Mouse (Mus musculus) liver, embryonic 15.5 days (tissue): ENCODE results near the gene Tnpo3. TPM values are rescaled to one million over a fixed set of nuclear protein-coding genes. Genes with fewer than 3 reads are reported as not detected.
A peak's percentile ranks its signal among the peaks of the same experiment; 100 is the strongest.

Experiments used
- ATAC-seq: fragments of 200-750 bp; cut with Nextera tagmentation; 2 replicates; pipeline ENCODE4 v1.8.0; 2017; ENCODE audit warnings: moderate number of reproducible peaks, mild to moderate bottlenecking, moderate library complexity; ENCODE audit not compliant: insufficient read depth
- H3K27ac ChIP-seq: fragments of 300-500 bp; sonication (generic); replicated peaks from 2 replicates; pipeline ENCODE4 v1.5.1; 2015; ENCODE audit warnings: mild to moderate bottlenecking, inconsistent platforms
- H3K27me3 ChIP-seq: fragments of 300-500 bp; sonication (generic); 2 replicates; pipeline ENCODE4 v1.6.1; 2015; ENCODE audit warnings: mild to moderate bottlenecking, inconsistent platforms
- H3K36me3 ChIP-seq: fragments of 300-500 bp; sonication (generic); replicated peaks from 2 replicates; pipeline ENCODE4 v1.6.1; 2015; ENCODE audit warnings: moderate library complexity, mild to moderate bottlenecking, inconsistent platforms
- H3K4me1 ChIP-seq: fragments of 300-500 bp; sonication (generic); replicated peaks from 2 replicates; pipeline ENCODE4 v1.6.1; 2015; ENCODE audit warnings: inconsistent platforms
- H3K4me2 ChIP-seq: fragments of 300-500 bp; sonication (generic); 2 replicates; pipeline ENCODE4 v1.6.1; 2015; ENCODE audit warnings: moderate library complexity, mild to moderate bottlenecking, inconsistent platforms
- H3K4me3 ChIP-seq: fragments of 300-500 bp; sonication (generic); replicated peaks from 2 replicates; pipeline ENCODE4 v1.5.1; 2015; ENCODE audit warnings: mild to moderate bottlenecking, inconsistent platforms
- H3K9ac ChIP-seq: fragments of 300-500 bp; sonication (generic); 2 replicates; pipeline ENCODE4 v1.6.1; 2015; ENCODE audit warnings: moderate library complexity, mild to moderate bottlenecking, inconsistent platforms
- H3K9me3 ChIP-seq: fragments of 300-500 bp; sonication (generic); replicated peaks from 2 replicates; pipeline ENCODE4 v1.6.1; 2016; ENCODE audit warnings: inconsistent platforms
- WGBS: fragments of 180-500 bp; shearing (Covaris S2); methylation state at CpG from one replicate; pipeline ENCODE4 v1.1.7; 2015; ENCODE audit warnings: mixed read lengths; ENCODE audit not compliant: insufficient replicate concordance; 5-methylcytosine and 5-hydroxymethylcytosine counted together
- polyA plus RNA-seq: library from polyadenylated mRNA; unstranded; fragments of >200 nt; fragmentation: Nextera tagmentation; extraction: Ambion mirVana; gene quantifications from 2 replicates; pipeline ENCODE4 v1.2.1, GENCODE M21; 2015

Gene Tnpo3
- 31.5 and 32.0 TPM in 2 replicates for polyA plus RNA-seq

- Histone ChIP-seq H3K27ac (peak within 1 kb of the TSS; percentile 90), H3K27me3 (no peaks in the 10 kb centered on the region), H3K36me3 (no peaks in the 10 kb centered on the region), H3K4me2 (peak within 1 kb of the TSS; percentile 85), H3K4me3 (peak within 1 kb of the TSS; percentile 91), H3K9ac (peak within 1 kb of the TSS; percentile 87), H3K4me1 (peaks cover 23% of the 10 kb centered on the region), H3K9me3 (no peaks in the 10 kb centered on the region)
- under 1% methylated on average over 67 of the region's 67 CpGs for WGBS
- peak; percentile 94 for ATAC-seq
Measured at GRCm38 (mm10) chr6:29609111-29610019, at the start of gene Tnpo3. Gene Tnpo3, minus strand, starts transcription at chr6:29609887.

- H3K4me1 ChIP-seq = no peaks in the 10 kb centered on the region
- no peaks in the 10 kb centered on the region for H3K36me3 ChIP-seq
- H3K4me2 ChIP-seq = no peak overlapping the region; the same call in 1 of the 2 replicates
- peak; percentile 65 for ATAC-seq
- no peak overlapping the region for H3K9ac ChIP-seq
- 0 out of 2 replicates have a peak, but pooled peaks cover 4% of the 10 kb centered on the region for H3K27me3 ChIP-seq
- no peak overlapping the region for H3K4me3 ChIP-seq
- peak overlapping the region; percentile 70 for H3K27ac ChIP-seq
- WGBS = 65% methylated on average over 3 of the region's 3 CpGs
- no peaks in the 10 kb centered on the region for H3K9me3 ChIP-seq
Measured at GRCm38 (mm10) chr6:29658626-29659475, 49.2 kb upstream of the Tnpo3 start.

GRCm38 (mm10) chr6:29653271-29653670 is 43.6 kb upstream of the Tnpo3 start:
- Histone ChIP-seq H3K4me3 (no peak overlapping the region), H3K4me2 (no peak overlapping the region), H3K27ac (no peak overlapping the region), H3K4me1 (0 out of 2 replicates have a peak, but pooled peaks cover 2% of the 10 kb centered on the region), H3K9ac (no peak overlapping the region), H3K9me3 (no peaks in the 10 kb centered on the region), H3K36me3 (no peaks in the 10 kb centered on the region), H3K27me3 (peaks cover 14% of the 10 kb centered on the region; the same call in 1 of the 2 replicates)
- ATAC-seq = no peak

- Histone ChIP-seq H3K4me1 (0 out of 2 replicates have a peak, but pooled peaks cover 2% of the 10 kb centered on the region), H3K4me3 (no peak overlapping the region), H3K27me3 (peaks cover 14% of the 10 kb centered on the region; the same call in 1 of the 2 replicates), H3K27ac (no peak overlapping the region), H3K36me3 (no peaks in the 10 kb centered on the region), H3K9ac (no peak overlapping the region), H3K9me3 (no peaks in the 10 kb centered on the region), H3K4me2 (no peak overlapping the region)
- ATAC-seq = no peak
- 37% methylated on average over 10 of the region's 10 CpGs for WGBS
Measured at GRCm38 (mm10) chr6:29650170-29650549, 40.5 kb upstream of the Tnpo3 start.

- no peak for ATAC-seq
- Histone ChIP-seq H3K27me3 (peaks cover 14% of the 10 kb centered on the region; the same call in 1 of the 2 replicates), H3K9ac (no peak overlapping the region)
Measured at GRCm38 (mm10) chr6:29649494-29650169, 39.9 kb upstream of the Tnpo3 start.

GRCm38 (mm10) chr6:29641816-29642215 is 32.1 kb upstream of the Tnpo3 start:
- Histone ChIP-seq H3K27me3 (peaks cover 22% of the 10 kb centered on the region), H3K4me3 (no peak overlapping the region), H3K4me2 (no peak overlapping the region), H3K4me1 (no peaks in the 10 kb centered on the region), H3K27ac (no peak overlapping the region), H3K9ac (no peak overlapping the region), H3K9me3 (no peaks in the 10 kb centered on the region), H3K36me3 (no peaks in the 10 kb centered on the region)
- ATAC-seq = no peak
- WGBS = 69% methylated on average over 4 of the region's 4 CpGs

More at GRCm38 (mm10) chr6:29649494-29650169, 39.9 kb upstream of the Tnpo3 start:
- Histone ChIP-seq H3K9me3 (no peaks in the 10 kb centered on the region), H3K4me3 (no peak overlapping the region), H3K4me2 (no peak overlapping the region), H3K36me3 (no peaks in the 10 kb centered on the region), H3K4me1 (0 out of 2 replicates have a peak, but pooled peaks cover 2% of the 10 kb centered on the region), H3K27ac (no peak overlapping the region)
- whole genome bisulfite sequencing = 26% methylated on average over 14 of the region's 14 CpGs

GRCm38 (mm10) chr6:29639580-29640419 is 30.1 kb upstream of the Tnpo3 start:
- H3K27ac ChIP-seq = no peak overlapping the region
- 32% methylated on average over 7 of the region's 7 CpGs for WGBS
- H3K36me3 ChIP-seq = no peaks in the 10 kb centered on the region
- H3K9me3 ChIP-seq = no peaks in the 10 kb centered on the region
- H3K9ac ChIP-seq = no peak overlapping the region
- H3K4me1 ChIP-seq = no peaks in the 10 kb centered on the region
- H3K4me3 ChIP-seq = no peak overlapping the region
- H3K4me2 ChIP-seq = no peak overlapping the region
- ATAC-seq = no peak
- H3K27me3 ChIP-seq = peaks cover 27% of the 10 kb centered on the region

- no peak overlapping the region for H3K27ac ChIP-seq
- no peaks in the 10 kb centered on the region for H3K36me3 ChIP-seq
- peaks cover 27% of the 10 kb centered on the region for H3K27me3 ChIP-seq
- no peaks in the 10 kb centered on the region for H3K4me1 ChIP-seq
- H3K4me3 ChIP-seq = no peak overlapping the region
- H3K4me2 ChIP-seq = no peak overlapping the region
- no peaks in the 10 kb centered on the region for H3K9me3 ChIP-seq
- no peak overlapping the region for H3K9ac ChIP-seq
- WGBS = 12% methylated on average over 16 of the region's 16 CpGs
- ATAC-seq = no peak
Measured at GRCm38 (mm10) chr6:29638844-29639460, 29.3 kb upstream of the Tnpo3 start.

- H3K4me2 ChIP-seq = no peak overlapping the region
- H3K4me1 ChIP-seq = no peaks in the 10 kb centered on the region
- no peak overlapping the region for H3K9ac ChIP-seq
- no peak overlapping the region for H3K4me3 ChIP-seq
- peaks cover 32% of the 10 kb centered on the region for H3K27me3 ChIP-seq
- no peak overlapping the region for H3K27ac ChIP-seq
- H3K36me3 ChIP-seq = no peaks in the 10 kb centered on the region
- WGBS = 63% methylated on average over 3 of the region's 3 CpGs
- no peak for ATAC-seq
- H3K9me3 ChIP-seq = no peaks in the 10 kb centered on the region
Measured at GRCm38 (mm10) chr6:29637397-29638373, 28.0 kb upstream of the Tnpo3 start.
